Mouse (Mus musculus): ENCODE data around the gene Scn8a.

- no peak for TF ChIP-seq CTCF (conservative IDR thresholded peaks at IDR 0.05; ENCODE audit: insufficient read depth, insufficient read length, low read depth, low read length)
- TF ChIP-seq POLR2A (IDR thresholded peaks at IDR 0.05; ENCODE audit: low read depth, low read length) = no peak
These were observed 182.2 kb downstream of the Scn8a start for GRCm38 (mm10) chr15:101051869-101052268.
